Mouse (Mus musculus): ENCODE data around the gene Lcn4. TPM values are rescaled to one million over a fixed set of nuclear protein-coding genes. Genes with fewer than 3 reads are reported as not detected.

The Lcn4 gene
- polyA plus RNA-seq, 1 experiment from 2014 or later: not detected

- H3K36me3 ChIP-seq (ENCODE audit: control insufficient read depth, insufficient read depth, low read length): no peaks in the 10 kb centered on the region
- H3K4me1 ChIP-seq (ENCODE audit: control insufficient read depth, insufficient read depth, low read length): no peaks in the 10 kb centered on the region
- H3K4me2 ChIP-seq (replicated peaks; ENCODE audit: low read depth, low read length): no peak overlapping the region
- WGBS: 54% methylated on average over 1 of the region's 1 CpGs
- H3K4me3 ChIP-seq (ENCODE audit: low read length): no peak overlapping the region
- no peaks in the 10 kb centered on the region for H3K27me3 ChIP-seq (ENCODE audit: control insufficient read depth, insufficient read depth, low read length)
- H3K27ac ChIP-seq (ENCODE audit: low read depth, low read length): no peak overlapping the region
- no peak overlapping the region for H3K9ac ChIP-seq (ENCODE audit: low read depth, low read length)
- no peaks in the 10 kb centered on the region for H3K9me3 ChIP-seq (ENCODE audit: control insufficient read depth, low read length)
- ATAC-seq (ENCODE audit: low FRiP score, low TSS enrichment): no peak
These were observed 16.4 kb downstream of the Lcn4 start for GRCm38 (mm10) chr2:26654687-26655086.

GRCm38 (mm10) chr2:26646643-26647293 lies 24.3 kb downstream of the Lcn4 start:
- peak; percentile 96 for ATAC-seq (ENCODE audit: low FRiP score, low TSS enrichment)
- Histone ChIP-seq H3K36me3 (ENCODE audit: control insufficient read depth, insufficient read depth, low read length) (no peaks in the 10 kb centered on the region), H3K27me3 (ENCODE audit: control insufficient read depth, insufficient read depth, low read length) (no peaks in the 10 kb centered on the region), H3K9me3 (ENCODE audit: control insufficient read depth, low read length) (no peaks in the 10 kb centered on the region), H3K4me1 (ENCODE audit: control insufficient read depth, insufficient read depth, low read length) (no peaks in the 10 kb centered on the region), H3K4me3 (ENCODE audit: low read length) (no peak overlapping the region), H3K4me2 (replicated peaks; ENCODE audit: low read depth, low read length) (no peak overlapping the region), H3K27ac (ENCODE audit: low read depth, low read length) (no peak overlapping the region), H3K9ac (ENCODE audit: low read depth, low read length) (no peak overlapping the region)
- 21% methylated on average over 3 of the region's 3 CpGs for WGBS

- H3K9me3 ChIP-seq (ENCODE audit: control insufficient read depth, low read length): no peaks in the 10 kb centered on the region
- no peaks in the 10 kb centered on the region for H3K27me3 ChIP-seq (ENCODE audit: control insufficient read depth, insufficient read depth, low read length)
- H3K36me3 ChIP-seq (ENCODE audit: control insufficient read depth, insufficient read depth, low read length): no peaks in the 10 kb centered on the region
- 50% methylated on average over 2 of the region's 2 CpGs for WGBS
- H3K27ac ChIP-seq (ENCODE audit: low read depth, low read length): no peak overlapping the region
- H3K4me3 ChIP-seq (ENCODE audit: low read length): no peak overlapping the region
- no peak for ATAC-seq (ENCODE audit: low FRiP score, low TSS enrichment)
- H3K9ac ChIP-seq (ENCODE audit: low read depth, low read length): no peak overlapping the region
- no peak overlapping the region for H3K4me2 ChIP-seq (replicated peaks; ENCODE audit: low read depth, low read length)
- H3K4me1 ChIP-seq (ENCODE audit: control insufficient read depth, insufficient read depth, low read length): peaks cover under 1% of the 10 kb centered on the region; the same call in 1 of the 2 replicates
These were observed 27.1 kb downstream of the Lcn4 start for GRCm38 (mm10) chr2:26643942-26644341.

DNA sequence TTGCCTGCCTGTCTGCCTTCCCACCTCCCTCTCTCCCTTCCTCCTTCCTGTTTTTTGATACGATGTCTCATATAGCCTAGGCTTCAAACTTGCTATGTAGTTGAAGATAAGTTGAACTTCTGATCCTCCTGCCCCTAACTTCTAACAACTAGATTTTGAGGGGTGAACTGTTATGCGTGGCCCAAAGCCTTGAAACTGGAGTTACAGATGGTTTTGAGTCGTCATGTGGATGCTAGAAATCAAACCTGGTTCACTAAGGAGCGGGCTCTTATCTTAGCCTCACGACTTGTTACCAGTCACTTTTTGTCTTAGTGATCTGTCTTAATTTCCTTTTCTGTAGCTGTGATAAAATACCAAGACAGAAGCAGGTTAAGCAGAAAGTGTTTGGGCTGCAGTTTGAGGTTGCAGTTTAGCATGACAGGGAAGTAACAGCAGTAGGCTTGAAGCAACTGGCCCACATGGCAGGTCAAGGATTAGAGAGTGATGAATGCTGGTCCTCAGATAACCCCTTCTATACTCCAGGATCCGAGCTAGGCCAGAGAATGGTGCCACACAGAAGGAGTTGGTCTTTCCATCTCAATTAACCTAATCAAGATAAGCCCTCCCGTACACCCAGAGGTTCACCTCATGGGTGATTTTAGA lies 30.0 kb downstream of the Lcn4 start:
- H3K4me2 ChIP-seq (replicated peaks; ENCODE audit: low read depth, low read length): no peak overlapping the region
- no peak overlapping the region for H3K27ac ChIP-seq (ENCODE audit: low read depth, low read length)
- no peak overlapping the region for H3K9ac ChIP-seq (ENCODE audit: low read depth, low read length)
- 78% methylated on average over 7 of the region's 7 CpGs for WGBS
- H3K27me3 ChIP-seq (ENCODE audit: control insufficient read depth, insufficient read depth, low read length): no peaks in the 10 kb centered on the region
- peaks cover 16% of the 10 kb centered on the region for H3K4me1 ChIP-seq (ENCODE audit: control insufficient read depth, insufficient read depth, low read length)
- H3K9me3 ChIP-seq (ENCODE audit: control insufficient read depth, low read length): no peaks in the 10 kb centered on the region
- H3K36me3 ChIP-seq (ENCODE audit: control insufficient read depth, insufficient read depth, low read length): peaks cover 26% of the 10 kb centered on the region
- no peak for ATAC-seq (ENCODE audit: low FRiP score, low TSS enrichment)
- H3K4me3 ChIP-seq (ENCODE audit: low read length): no peak overlapping the region

DNA sequence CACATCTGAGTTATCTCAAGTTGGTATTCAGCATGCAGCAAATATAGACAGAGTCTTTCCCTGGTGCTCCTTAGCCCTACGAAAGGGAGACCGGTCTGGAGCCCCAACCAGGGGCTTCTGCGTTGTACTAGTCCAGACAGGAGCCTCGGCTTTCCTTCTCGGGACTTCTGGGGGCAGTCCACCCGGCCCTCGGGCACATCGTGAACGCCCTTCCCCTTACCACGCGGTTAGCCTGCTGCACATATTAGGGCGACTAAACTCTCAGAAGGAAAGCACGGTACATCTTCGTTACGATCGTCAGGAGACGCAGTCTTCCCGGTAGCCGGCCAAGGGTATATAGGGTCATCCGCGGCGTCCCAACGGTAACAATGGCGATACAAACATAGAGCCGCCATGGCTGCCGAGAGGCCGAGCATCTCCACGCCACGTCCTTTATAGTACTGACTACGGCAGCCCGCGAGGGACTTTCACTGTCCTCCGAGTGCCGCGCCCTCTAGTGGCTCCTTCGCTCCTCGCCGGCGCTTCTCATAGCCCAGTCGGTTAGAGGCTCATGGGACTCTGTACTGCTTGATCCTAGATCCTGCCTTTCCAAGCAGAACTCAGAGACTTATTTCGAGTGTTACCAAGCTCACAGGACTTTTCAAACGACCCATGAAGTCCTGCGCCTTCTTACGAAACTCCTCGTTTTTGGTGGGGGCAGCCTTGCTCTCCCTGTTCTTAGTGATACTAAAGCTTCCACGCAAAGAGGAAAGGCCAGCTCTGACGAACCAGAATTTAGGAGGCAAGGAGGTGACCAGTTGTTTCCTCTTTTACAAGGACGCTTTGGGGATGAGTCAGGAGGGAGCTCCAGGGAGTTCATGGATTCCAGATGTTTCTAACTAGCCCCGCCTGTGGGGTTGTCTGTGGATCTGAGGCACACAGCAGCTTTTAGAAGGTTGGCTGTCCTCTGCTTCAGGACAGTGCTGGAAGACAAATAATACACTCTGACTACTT lies 30.9 kb downstream of the Lcn4 start:
- peak overlapping the region; percentile 75 for H3K27ac ChIP-seq (ENCODE audit: low read depth, low read length)
- H3K4me3 ChIP-seq (ENCODE audit: low read length): peak overlapping the region; percentile 98
- H3K27me3 ChIP-seq (ENCODE audit: control insufficient read depth, insufficient read depth, low read length): no peaks in the 10 kb centered on the region
- peaks cover 16% of the 10 kb centered on the region for H3K4me1 ChIP-seq (ENCODE audit: control insufficient read depth, insufficient read depth, low read length)
- WGBS: 4% methylated on average over 49 of the region's 49 CpGs
- peak overlapping the region; percentile 77 for H3K4me2 ChIP-seq (replicated peaks; ENCODE audit: low read depth, low read length)
- ATAC-seq (ENCODE audit: low FRiP score, low TSS enrichment): peak; percentile 79
- H3K9ac ChIP-seq (ENCODE audit: low read depth, low read length): peak overlapping the region; percentile 87
- no peaks in the 10 kb centered on the region for H3K9me3 ChIP-seq (ENCODE audit: control insufficient read depth, low read length)
- peaks cover 35% of the 10 kb centered on the region for H3K36me3 ChIP-seq (ENCODE audit: control insufficient read depth, insufficient read depth, low read length)

- Histone ChIP-seq H3K4me1 (ENCODE audit: control insufficient read depth, insufficient read depth, low read length) (peaks cover 16% of the 10 kb centered on the region), H3K4me2 (replicated peaks; ENCODE audit: low read depth, low read length) (peak overlapping the region; percentile 77), H3K27ac (ENCODE audit: low read depth, low read length) (no peak overlapping the region), H3K9me3 (ENCODE audit: control insufficient read depth, low read length) (no peaks in the 10 kb centered on the region), H3K9ac (ENCODE audit: low read depth, low read length) (peak overlapping the region; percentile 87), H3K36me3 (ENCODE audit: control insufficient read depth, insufficient read depth, low read length) (peaks cover 45% of the 10 kb centered on the region), H3K27me3 (ENCODE audit: control insufficient read depth, insufficient read depth, low read length) (no peaks in the 10 kb centered on the region), H3K4me3 (ENCODE audit: low read length) (peak overlapping the region; percentile 98)
- 3% methylated on average over 8 of the region's 8 CpGs for WGBS
- ATAC-seq (ENCODE audit: low FRiP score, low TSS enrichment): 0 out of 2 replicates have a peak, but pooled peaks have one; percentile 5
These were observed 32.0 kb downstream of the Lcn4 start for GRCm38 (mm10) chr2:26639083-26639482.

DNA sequence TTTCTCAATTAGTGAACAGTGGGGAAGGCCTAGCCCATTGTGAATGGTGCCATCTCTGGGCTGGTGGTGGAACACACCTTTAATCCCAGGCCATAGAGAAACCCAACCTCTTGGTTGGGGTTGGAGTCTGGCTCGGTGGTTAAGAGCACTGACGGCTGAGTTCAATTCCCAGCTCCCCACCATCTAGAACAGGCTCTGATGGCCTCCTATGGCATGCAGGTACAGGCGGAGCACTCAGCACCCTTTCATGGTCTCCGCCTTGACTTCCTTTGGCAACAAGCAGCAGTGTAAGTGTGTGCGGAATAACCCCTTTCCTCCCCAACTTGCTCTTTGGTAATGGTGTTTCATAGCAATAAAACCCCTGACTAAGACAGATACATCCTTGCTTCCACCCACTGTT lies 32.5 kb downstream of the Lcn4 start:
- H3K9me3 ChIP-seq (ENCODE audit: control insufficient read depth, low read length): no peaks in the 10 kb centered on the region
- peak overlapping the region; percentile 98 for H3K4me3 ChIP-seq (ENCODE audit: low read length)
- H3K36me3 ChIP-seq (ENCODE audit: control insufficient read depth, insufficient read depth, low read length): peaks cover 50% of the 10 kb centered on the region
- peak overlapping the region; percentile 87; the same call in 1 of the 2 replicates for H3K9ac ChIP-seq (ENCODE audit: low read depth, low read length)
- H3K27ac ChIP-seq (ENCODE audit: low read depth, low read length): no peak overlapping the region
- H3K27me3 ChIP-seq (ENCODE audit: control insufficient read depth, insufficient read depth, low read length): no peaks in the 10 kb centered on the region
- no peak for ATAC-seq (ENCODE audit: low FRiP score, low TSS enrichment)
- 67% methylated on average over 5 of the region's 5 CpGs for WGBS
- H3K4me2 ChIP-seq (replicated peaks; ENCODE audit: low read depth, low read length): peak overlapping the region; percentile 77
- H3K4me1 ChIP-seq (ENCODE audit: control insufficient read depth, insufficient read depth, low read length): peaks cover 16% of the 10 kb centered on the region

DNA sequence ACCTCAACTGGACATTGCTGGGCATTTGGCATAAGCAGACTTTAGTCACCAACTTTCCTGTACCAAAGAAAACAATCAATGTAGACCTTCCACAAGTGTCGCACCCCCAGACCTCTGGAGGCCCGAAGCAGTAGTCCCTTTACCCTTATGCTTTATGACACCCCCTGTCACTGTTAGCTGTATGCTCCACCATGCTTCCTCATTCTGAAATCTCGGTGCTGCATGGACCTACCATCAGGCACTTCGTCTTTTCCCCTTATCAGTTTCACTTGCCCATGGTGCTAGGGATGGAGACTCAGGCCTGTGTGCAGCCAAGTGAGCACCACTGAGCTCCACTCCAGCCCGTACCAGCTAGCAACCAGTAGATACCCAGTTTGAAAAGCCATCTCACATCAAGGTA lies 33.0 kb downstream of the Lcn4 start:
- H3K4me2 ChIP-seq (replicated peaks; ENCODE audit: low read depth, low read length): peak overlapping the region; percentile 77
- no peak for ATAC-seq (ENCODE audit: low FRiP score, low TSS enrichment)
- peak overlapping the region; percentile 87; the same call in 1 of the 2 replicates for H3K9ac ChIP-seq (ENCODE audit: low read depth, low read length)
- H3K27ac ChIP-seq (ENCODE audit: low read depth, low read length): no peak overlapping the region
- H3K4me1 ChIP-seq (ENCODE audit: control insufficient read depth, insufficient read depth, low read length): peaks cover 16% of the 10 kb centered on the region
- WGBS: 77% methylated on average over 5 of the region's 5 CpGs
- H3K4me3 ChIP-seq (ENCODE audit: low read length): peak overlapping the region; percentile 98
- peaks cover 50% of the 10 kb centered on the region for H3K36me3 ChIP-seq (ENCODE audit: control insufficient read depth, insufficient read depth, low read length)
- no peaks in the 10 kb centered on the region for H3K9me3 ChIP-seq (ENCODE audit: control insufficient read depth, low read length)
- no peaks in the 10 kb centered on the region for H3K27me3 ChIP-seq (ENCODE audit: control insufficient read depth, insufficient read depth, low read length)

All from kidney, embryonic 14.5 days (tissue).